Mouse (Mus musculus) hindbrain, embryonic 10.5 days (tissue): ENCODE measurements around the gene Trappc6b. TPM values are rescaled to one million over a fixed set of nuclear protein-coding genes. Genes with fewer than 3 reads are reported as not detected.
A peak's percentile ranks its signal among the peaks of the same experiment; 100 is the strongest.

Experiments
- DNase-seq: peaks from one replicate; pipeline ENCODE4 v3.0.0-alpha.2; 2017; ENCODE audit warnings: low spot score
- H3K27ac ChIP-seq: fragments of 300-500 bp; sonication (generic); 2 replicates; pipeline ENCODE4 v1.5.1; 2016; ENCODE audit warnings: mild to moderate bottlenecking, moderate library complexity
- H3K27me3 ChIP-seq: fragments of 300-500 bp; sonication (generic); 2 replicates; pipeline ENCODE4 v1.6.1; 2016; ENCODE audit warnings: mild to moderate bottlenecking; ENCODE audit not compliant: poor library complexity, insufficient read depth, severe bottlenecking
- H3K36me3 ChIP-seq: fragments of 300-500 bp; sonication (generic); 2 replicates; pipeline ENCODE4 v1.6.1; 2016; ENCODE audit warnings: mild to moderate bottlenecking, moderate library complexity
- H3K4me1 ChIP-seq: fragments of 300-500 bp; sonication (generic); replicated peaks from 2 replicates; pipeline ENCODE4 v1.6.1; 2016; ENCODE audit warnings: mild to moderate bottlenecking
- H3K4me3 ChIP-seq: fragments of 300-500 bp; sonication (generic); 2 replicates; pipeline ENCODE4 v1.5.1; 2016; ENCODE audit warnings: mild to moderate bottlenecking, moderate library complexity
- H3K9me3 ChIP-seq: fragments of 300-500 bp; sonication (generic); 2 replicates; pipeline ENCODE4 v1.6.1; 2016; ENCODE audit warnings: mild to moderate bottlenecking, moderate library complexity
- WGBS: fragments of 180-500 bp; shearing (Covaris S2); methylation state at CpG from one replicate; pipeline ENCODE4 v1.1.7; 2016; 5-methylcytosine and 5-hydroxymethylcytosine counted together
- polyA plus RNA-seq: library from polyadenylated mRNA; unstranded; fragments of >200 nt; fragmentation: Nextera tagmentation; extraction: Ambion mirVana; gene quantifications from 2 replicates; pipeline ENCODE4 v1.2.1, GENCODE M21; 2016

Gene Trappc6b
- 72.6 and 84.8 TPM in 2 replicates for polyA plus RNA-seq

DNA sequence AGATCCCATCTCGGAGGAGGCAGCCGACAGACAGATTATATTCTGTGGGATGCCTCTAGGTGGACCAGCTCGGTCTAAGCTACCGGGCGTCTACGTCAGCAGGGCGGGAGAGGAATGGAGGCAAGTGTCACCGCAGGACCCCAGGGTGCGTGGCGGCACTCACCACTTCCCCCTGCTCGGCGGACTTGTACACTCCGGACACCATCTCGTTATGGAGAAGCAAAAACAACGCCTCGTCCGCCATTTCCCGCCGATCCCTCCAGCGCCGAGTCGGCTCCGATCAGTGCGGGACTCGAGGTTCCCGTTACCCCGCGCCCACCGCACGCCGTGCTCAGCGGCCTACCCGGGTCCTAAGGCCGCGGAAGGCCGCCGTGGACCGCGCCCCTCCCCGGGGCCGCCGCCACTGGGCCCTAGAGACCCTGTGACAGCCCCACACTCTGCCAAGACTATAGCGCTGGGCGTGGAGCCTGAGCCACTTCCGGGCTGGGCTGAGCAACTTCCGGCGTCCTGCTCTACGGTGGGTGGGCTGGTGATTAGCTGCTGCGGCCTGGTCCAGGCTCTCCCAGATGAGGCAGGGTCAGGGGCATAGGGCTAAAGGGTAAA is at the start of gene Trappc6b:
Gene Trappc6b, minus strand, starts transcription at position 480 of the 603 bp plus-strand sequence.
- Histone ChIP-seq H3K9me3 (no peaks in the 10 kb centered on the region), H3K4me3 (peak within 1 kb of the TSS; percentile 80), H3K27ac (peak within 1 kb of the TSS; percentile 96), H3K36me3 (peaks cover 35% of the 10 kb centered on the region), H3K4me1 (peaks cover 25% of the 10 kb centered on the region), H3K27me3 (no peaks in the 10 kb centered on the region)
- WGBS = under 1% methylated on average over 49 of the region's 49 CpGs
- DNase-seq = peak; percentile 89

GRCm38 (mm10) chr12:59107926-59108325 is 46.7 kb upstream of the Trappc6b start:
- no peak overlapping the region for H3K27ac ChIP-seq
- WGBS = 85% methylated on average over 4 of the region's 4 CpGs
- no peaks in the 10 kb centered on the region for H3K27me3 ChIP-seq
- no peaks in the 10 kb centered on the region for H3K9me3 ChIP-seq
- no peaks in the 10 kb centered on the region for H3K36me3 ChIP-seq
- no peaks in the 10 kb centered on the region for H3K4me1 ChIP-seq
- no peak overlapping the region for H3K4me3 ChIP-seq
- no peak for DNase-seq

DNA sequence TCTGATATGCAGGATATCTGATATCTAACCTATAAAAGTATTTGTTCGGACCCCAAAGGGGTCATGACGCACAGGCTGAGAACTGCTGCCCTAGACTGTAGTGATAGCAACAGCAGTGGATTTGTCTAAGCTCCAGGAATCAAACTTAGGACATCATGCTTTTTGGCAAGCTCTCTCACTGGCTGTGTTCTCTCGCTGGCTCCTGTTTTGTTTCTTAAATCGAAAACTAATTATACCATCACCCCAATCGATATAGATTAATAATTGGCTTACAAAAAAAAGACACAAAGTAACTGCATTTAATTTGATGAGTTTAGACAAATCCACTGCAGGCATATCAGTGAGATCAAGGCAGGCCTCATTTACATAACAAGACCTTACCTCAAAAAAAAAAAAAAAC is 45.2 kb upstream of the Trappc6b start:
- no peak overlapping the region for H3K27ac ChIP-seq
- no peaks in the 10 kb centered on the region for H3K4me1 ChIP-seq
- no peaks in the 10 kb centered on the region for H3K36me3 ChIP-seq
- H3K4me3 ChIP-seq = no peak overlapping the region
- 95% methylated on average over 5 of the region's 5 CpGs for WGBS
- H3K27me3 ChIP-seq = no peaks in the 10 kb centered on the region
- no peak for DNase-seq
- H3K9me3 ChIP-seq = no peaks in the 10 kb centered on the region

DNA sequence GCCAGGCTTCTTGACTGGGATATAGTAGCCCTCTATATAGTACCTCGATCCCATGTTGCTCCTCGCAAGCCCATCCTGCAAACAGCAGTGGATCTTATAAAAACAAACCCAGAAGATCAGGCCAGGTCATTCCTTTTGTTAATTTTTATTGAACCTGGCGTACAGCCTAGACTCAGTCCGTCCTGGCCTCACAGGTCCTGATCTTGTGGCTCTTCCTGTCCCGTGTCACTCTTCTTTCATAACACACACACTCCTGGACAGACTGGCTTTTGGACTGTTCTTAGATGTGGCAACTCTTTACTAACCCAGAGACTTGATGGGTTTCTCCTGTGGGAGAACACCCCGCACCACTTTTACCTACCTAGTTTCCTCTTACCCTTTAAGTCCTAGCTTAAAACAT is 44.6 kb upstream of the Trappc6b start:
- DNase-seq = no peak
- WGBS = 85% methylated on average over 6 of the region's 6 CpGs
- no peaks in the 10 kb centered on the region for H3K4me1 ChIP-seq
- no peaks in the 10 kb centered on the region for H3K36me3 ChIP-seq
- H3K27ac ChIP-seq = no peak overlapping the region
- H3K4me3 ChIP-seq = no peak overlapping the region
- no peaks in the 10 kb centered on the region for H3K9me3 ChIP-seq
- no peaks in the 10 kb centered on the region for H3K27me3 ChIP-seq

GRCm38 (mm10) chr12:59104771-59105170 is 43.5 kb upstream of the Trappc6b start:
- Histone ChIP-seq H3K27me3 (no peaks in the 10 kb centered on the region), H3K4me1 (no peaks in the 10 kb centered on the region), H3K4me3 (no peak overlapping the region), H3K27ac (no peak overlapping the region), H3K9me3 (no peaks in the 10 kb centered on the region), H3K36me3 (no peaks in the 10 kb centered on the region)
- 81% methylated on average over 5 of the region's 5 CpGs for WGBS
- DNase-seq = no peak

DNA sequence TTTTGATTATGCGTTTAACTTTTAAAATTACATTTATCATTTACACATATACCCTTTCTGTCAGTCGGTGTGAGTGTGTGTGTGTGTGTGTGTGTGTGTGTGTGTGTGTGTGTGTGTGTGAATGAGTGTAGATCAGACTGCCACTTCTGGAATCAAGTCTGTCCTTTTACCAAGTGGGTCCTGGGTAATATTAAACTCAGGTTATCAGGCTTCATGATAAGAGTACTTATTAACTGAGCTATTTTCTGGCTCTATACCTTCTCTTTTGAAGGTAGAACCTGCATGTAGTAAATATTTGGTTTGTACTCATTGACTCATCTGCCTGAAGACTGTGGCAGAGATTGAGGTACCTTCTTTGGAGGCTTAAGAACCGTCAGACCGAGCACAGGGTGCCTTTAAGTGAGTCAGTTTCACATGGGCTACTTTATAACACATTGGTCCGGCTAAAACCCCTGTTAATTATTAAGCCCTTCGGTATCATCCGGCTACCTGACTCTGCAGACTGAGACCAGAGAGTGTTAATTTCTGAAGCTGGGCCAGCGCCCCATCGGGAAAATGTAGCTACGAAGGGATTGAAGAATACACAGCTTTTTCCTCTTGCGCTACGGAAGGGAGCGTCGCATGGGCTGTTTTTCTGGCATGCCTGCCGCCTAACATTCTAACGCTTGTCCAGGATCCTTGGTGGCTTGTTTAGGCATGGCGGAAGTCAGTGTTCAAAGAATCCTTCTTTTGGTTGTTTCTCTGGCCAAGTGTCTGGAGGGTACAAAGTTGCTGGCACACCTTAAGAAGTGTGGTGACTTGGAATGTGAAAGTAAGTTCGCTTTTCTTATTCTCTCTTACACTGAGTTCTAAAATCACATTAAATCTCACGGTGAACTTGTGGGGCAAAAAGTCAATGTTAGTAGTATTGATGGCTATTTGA is 34.1 kb upstream of the Trappc6b start, which contains the start of gene Mia2:
Gene Mia2, plus strand, starts transcription at position 696 of the 922 bp plus-strand sequence.
- Histone ChIP-seq H3K36me3 (no peaks in the 10 kb centered on the region), H3K4me1 (no peaks in the 10 kb centered on the region), H3K9me3 (no peaks in the 10 kb centered on the region), H3K27me3 (no peaks in the 10 kb centered on the region), H3K27ac (no peak within 1 kb of the TSS), H3K4me3 (no peak within 1 kb of the TSS)
- 86% methylated on average over 19 of the region's 19 CpGs for WGBS
- no peak for DNase-seq

DNA sequence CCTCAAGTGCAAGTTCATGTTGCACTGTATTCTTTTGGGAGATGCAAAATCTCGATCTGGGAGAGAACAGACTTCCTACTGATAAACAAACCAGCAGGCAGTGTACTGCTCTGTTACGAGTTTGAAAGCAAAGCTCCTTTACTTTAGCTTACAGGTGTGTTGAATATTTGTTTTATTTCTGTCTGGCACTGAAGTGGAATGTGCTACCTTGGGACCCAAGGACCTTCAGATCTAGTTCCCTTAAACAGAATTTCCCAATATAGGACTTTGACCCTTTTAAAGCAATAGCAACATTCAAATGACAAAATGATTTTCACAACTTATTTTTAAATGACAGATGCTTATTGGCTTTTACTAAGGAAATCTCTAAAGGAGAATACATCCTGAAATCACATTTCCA is 32.3 kb upstream of the Trappc6b start:
- Histone ChIP-seq H3K4me3 (no peak overlapping the region), H3K4me1 (no peaks in the 10 kb centered on the region), H3K36me3 (no peaks in the 10 kb centered on the region), H3K27me3 (no peaks in the 10 kb centered on the region), H3K27ac (no peak overlapping the region), H3K9me3 (no peaks in the 10 kb centered on the region)
- 71% methylated on average over 2 of the region's 2 CpGs for WGBS
- no peak for DNase-seq

DNA sequence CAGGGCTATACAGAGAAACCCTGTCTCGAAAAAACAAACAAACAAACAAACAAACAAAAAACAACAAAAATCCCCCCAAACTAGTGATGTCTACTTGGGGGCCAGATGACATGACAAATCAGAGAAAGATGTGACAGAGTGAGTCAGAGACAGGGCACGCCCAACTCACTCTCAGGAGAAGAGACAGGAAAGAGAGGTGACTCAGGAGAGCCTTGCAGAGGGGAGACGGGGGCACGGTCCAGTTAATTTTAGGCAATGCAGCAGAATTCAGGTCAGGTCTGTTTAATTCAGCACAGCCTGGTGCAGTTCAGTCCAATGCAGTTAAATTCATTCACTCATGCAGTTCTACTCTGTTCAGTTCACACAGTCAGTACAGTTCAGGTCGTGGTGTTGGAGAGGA is 24.9 kb upstream of the Trappc6b start:
- no peak overlapping the region for H3K27ac ChIP-seq
- no peaks in the 10 kb centered on the region for H3K36me3 ChIP-seq
- no peak for DNase-seq
- H3K9me3 ChIP-seq = no peaks in the 10 kb centered on the region
- 80% methylated on average over 5 of the region's 5 CpGs for WGBS
- H3K27me3 ChIP-seq = no peaks in the 10 kb centered on the region
- H3K4me1 ChIP-seq = no peaks in the 10 kb centered on the region
- H3K4me3 ChIP-seq = no peak overlapping the region

- no peaks in the 10 kb centered on the region for H3K9me3 ChIP-seq
- no peaks in the 10 kb centered on the region for H3K36me3 ChIP-seq
- no peak overlapping the region for H3K27ac ChIP-seq
- DNase-seq = no peak
- no peaks in the 10 kb centered on the region for H3K27me3 ChIP-seq
- no peaks in the 10 kb centered on the region for H3K4me1 ChIP-seq
- 72% methylated on average over 5 of the region's 5 CpGs for WGBS
- no peak overlapping the region for H3K4me3 ChIP-seq
Measured at GRCm38 (mm10) chr12:59084446-59084845, 23.2 kb upstream of the Trappc6b start.

- Histone ChIP-seq H3K9me3 (no peaks in the 10 kb centered on the region), H3K27me3 (no peaks in the 10 kb centered on the region), H3K27ac (no peak overlapping the region), H3K4me3 (no peak overlapping the region), H3K36me3 (peaks cover 1% of the 10 kb centered on the region), H3K4me1 (no peaks in the 10 kb centered on the region)
- 87% methylated on average over 4 of the region's 4 CpGs for WGBS
- no peak for DNase-seq
Measured at GRCm38 (mm10) chr12:59080461-59080860, 19.2 kb upstream of the Trappc6b start.

DNA sequence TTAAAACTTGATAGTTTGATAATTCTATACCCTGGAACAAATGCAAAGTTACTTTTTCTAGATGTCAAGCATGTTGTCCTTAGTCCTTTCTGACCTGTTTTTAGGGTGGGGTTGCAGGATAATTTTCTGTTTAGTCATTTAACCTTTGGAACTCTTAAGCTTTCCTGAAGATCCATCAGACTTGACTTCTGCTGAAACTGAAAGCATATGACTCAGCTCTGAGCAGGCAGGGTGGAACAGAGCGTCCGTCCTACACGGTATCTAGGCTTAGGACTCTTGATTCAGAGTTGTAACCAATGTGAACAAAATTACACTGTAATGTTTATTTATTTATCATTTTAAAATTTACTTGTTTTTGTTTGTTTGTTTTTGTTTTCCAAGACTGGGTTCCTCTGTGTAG is 16.6 kb upstream of the Trappc6b start:
- H3K27me3 ChIP-seq = no peaks in the 10 kb centered on the region
- WGBS = 97% methylated on average over 3 of the region's 3 CpGs
- no peak overlapping the region for H3K27ac ChIP-seq
- H3K4me1 ChIP-seq = no peaks in the 10 kb centered on the region
- H3K9me3 ChIP-seq = no peaks in the 10 kb centered on the region
- no peak overlapping the region for H3K4me3 ChIP-seq
- peaks cover 25% of the 10 kb centered on the region for H3K36me3 ChIP-seq
- no peak for DNase-seq

- H3K27ac ChIP-seq = no peak overlapping the region
- no peak overlapping the region for H3K4me3 ChIP-seq
- H3K9me3 ChIP-seq = no peaks in the 10 kb centered on the region
- H3K27me3 ChIP-seq = no peaks in the 10 kb centered on the region
- no peaks in the 10 kb centered on the region for H3K4me1 ChIP-seq
- 87% methylated on average over 3 of the region's 3 CpGs for WGBS
- H3K36me3 ChIP-seq = peaks cover 34% of the 10 kb centered on the region
- DNase-seq = no peak
Measured at GRCm38 (mm10) chr12:59076996-59077395, 15.7 kb upstream of the Trappc6b start.

- no peaks in the 10 kb centered on the region for H3K4me1 ChIP-seq
- no peak overlapping the region for H3K27ac ChIP-seq
- no peaks in the 10 kb centered on the region for H3K9me3 ChIP-seq
- WGBS = 93% methylated on average over 3 of the region's 3 CpGs
- no peak overlapping the region for H3K4me3 ChIP-seq
- peaks cover 64% of the 10 kb centered on the region for H3K36me3 ChIP-seq
- H3K27me3 ChIP-seq = no peaks in the 10 kb centered on the region
- no peak for DNase-seq
Measured at GRCm38 (mm10) chr12:59074052-59074451, 12.8 kb upstream of the Trappc6b start.
